Mouse (Mus musculus): Measurements from ENCODE around the gene Pald1. TPM values are rescaled to one million over a fixed set of nuclear protein-coding genes. Genes with fewer than 3 reads are reported as not detected.

The Pald1 gene
- total RNA-seq, 1 experiment = 102 TPM

DNA sequence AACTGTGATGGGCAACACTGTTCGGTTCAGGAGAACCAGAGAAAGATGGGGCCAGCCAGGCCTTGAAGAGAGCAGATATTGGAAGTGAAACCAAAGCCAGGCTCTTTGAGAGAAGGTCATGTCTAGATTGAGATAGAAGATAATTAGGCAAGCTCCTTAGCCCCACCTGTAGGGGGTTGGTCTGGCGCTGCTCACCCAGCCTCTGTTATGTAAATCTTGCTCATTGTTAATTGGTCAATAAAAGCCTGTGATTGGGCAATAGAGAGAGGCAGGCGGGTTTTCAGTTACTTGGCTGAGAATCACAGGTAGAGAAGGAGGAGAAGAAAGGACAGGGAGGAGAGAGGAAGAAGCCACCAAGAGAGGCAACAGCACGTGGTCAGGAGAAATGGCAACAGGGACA, 32.1 kb downstream of the Pald1 start:
- Histone ChIP-seq H3K9me3 (ENCODE audit: control insufficient read depth, insufficient read depth, low read depth, low read length) (no peaks in the 10 kb centered on the region), H3K27ac (ENCODE audit: insufficient read depth, low read depth, low read length, poor library complexity, severe bottlenecking) (0 out of 2 replicates have a peak overlapping the region, but pooled peaks have one; percentile 8), H3K9ac (ENCODE audit: insufficient read depth, low read depth, low read length, poor library complexity, severe bottlenecking) (no peak overlapping the region), H3K36me3 (ENCODE audit: control insufficient read depth, insufficient read depth, low read length, poor library complexity, severe bottlenecking) (peaks cover 76% of the 10 kb centered on the region), H3K4me1 (ENCODE audit: control insufficient read depth in 2 of 2, insufficient read depth in 2 of 2, low read length in 2 of 2, poor library complexity in 1 of 2) (peaks cover 0 to 21% of the 10 kb centered on the region in 2 experiments; a peak in 2 of 4 replicates), H3K4me3 (ENCODE audit: insufficient read depth in 1 of 2, low read depth in 1 of 2, low read length in 2 of 2, poor library complexity in 1 of 2, severe bottlenecking in 1 of 2) (no peak overlapping the region)
- in situ Hi-C loops (cut with MboI; ENCODE audit: low sequenced_read_pairs in 2 of 2, unreplicated experiment in 2 of 2) = no loop called here
- TF ChIP-seq CHD2 (IDR thresholded peaks at IDR 0.05; ENCODE audit: low read depth, low read length) = no peak
- TF ChIP-seq HCFC1 (IDR thresholded peaks at IDR 0.05; ENCODE audit: borderline replicate concordance, insufficient read depth, low read length) = no peak
- TF ChIP-seq ZNF384 (IDR thresholded peaks at IDR 0.05; ENCODE audit: low read depth, low read length) = no peak
- TF ChIP-seq ZC3H11A (IDR thresholded peaks at IDR 0.05; ENCODE audit: borderline replicate concordance, low read depth, low read length) = no peak
- no peak for TF ChIP-seq MAFK (IDR thresholded peaks at IDR 0.05; ENCODE audit: insufficient read depth, low read depth, low read length)
- DNase-seq (ENCODE audit: low read depth, low spot score) = peak; percentile 46

DNA sequence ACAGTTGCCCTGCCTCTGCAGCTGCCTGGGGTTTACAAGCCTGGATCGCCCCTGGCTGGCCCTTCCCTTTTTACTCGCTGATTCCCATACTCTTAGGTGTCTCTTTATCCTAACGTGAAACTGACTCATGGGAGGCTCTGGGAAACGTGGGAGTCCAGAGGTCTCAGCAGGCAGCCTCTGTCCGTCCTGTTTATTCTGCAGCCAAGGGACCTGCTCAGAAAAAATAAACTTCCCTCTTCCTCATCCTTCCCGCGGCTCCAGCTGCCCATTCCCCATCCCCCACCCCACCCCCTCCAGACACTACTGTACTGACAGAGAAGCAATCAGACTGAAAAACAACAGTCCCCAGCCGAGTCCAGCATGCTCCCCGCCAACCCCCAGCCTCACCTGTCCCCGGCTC, 37.0 kb downstream of the Pald1 start:
- H3K27ac ChIP-seq (ENCODE audit: insufficient read depth, low read depth, low read length, poor library complexity, severe bottlenecking) = no peak overlapping the region
- H3K4me1 ChIP-seq (ENCODE audit: control insufficient read depth in 2 of 2, insufficient read depth in 2 of 2, low read length in 2 of 2, poor library complexity in 1 of 2) = peaks cover 2 to 30% of the 10 kb centered on the region in 2 experiments
- no peak for TF ChIP-seq CHD2 (IDR thresholded peaks at IDR 0.05; ENCODE audit: low read depth, low read length)
- TF ChIP-seq HCFC1 (IDR thresholded peaks at IDR 0.05; ENCODE audit: borderline replicate concordance, insufficient read depth, low read length) = no peak
- no peak for TF ChIP-seq MAFK (IDR thresholded peaks at IDR 0.05; ENCODE audit: insufficient read depth, low read depth, low read length)
- TF ChIP-seq ZC3H11A (IDR thresholded peaks at IDR 0.05; ENCODE audit: borderline replicate concordance, low read depth, low read length) = no peak
- no peak for TF ChIP-seq ZNF384 (IDR thresholded peaks at IDR 0.05; ENCODE audit: low read depth, low read length)
- no peak overlapping the region for H3K4me3 ChIP-seq (ENCODE audit: insufficient read depth in 1 of 2, low read depth in 1 of 2, low read length in 2 of 2, poor library complexity in 1 of 2, severe bottlenecking in 1 of 2)
- peaks cover 81% of the 10 kb centered on the region for H3K36me3 ChIP-seq (ENCODE audit: control insufficient read depth, insufficient read depth, low read length, poor library complexity, severe bottlenecking)
- no peak overlapping the region for H3K9ac ChIP-seq (ENCODE audit: insufficient read depth, low read depth, low read length, poor library complexity, severe bottlenecking)
- H3K9me3 ChIP-seq (ENCODE audit: control insufficient read depth, insufficient read depth, low read depth, low read length) = no peaks in the 10 kb centered on the region
- in situ Hi-C loops (cut with MboI; ENCODE audit: low sequenced_read_pairs in 2 of 2, unreplicated experiment in 2 of 2) = no loop called here
- DNase-seq (ENCODE audit: low read depth, low spot score) = no peak

DNA sequence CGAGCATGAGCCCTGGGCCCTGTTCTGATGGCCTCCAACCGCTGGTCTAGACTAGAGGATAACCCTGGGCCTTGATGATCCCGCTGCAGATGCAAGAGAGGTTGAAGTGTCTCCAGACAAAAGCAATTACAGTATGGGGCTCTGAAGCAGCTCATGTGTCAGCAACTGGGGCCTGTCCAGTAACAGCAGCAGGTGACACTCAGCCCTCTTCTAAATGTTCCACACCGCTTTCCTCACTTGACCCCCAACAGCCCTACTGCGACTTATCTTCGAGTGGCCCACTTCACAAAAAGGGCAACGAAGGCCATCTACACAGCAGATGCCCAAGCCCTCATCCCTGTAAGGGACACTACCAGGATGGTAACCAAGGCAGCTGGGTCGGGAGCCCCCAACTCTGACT, 38.2 kb downstream of the Pald1 start:
- Histone ChIP-seq H3K9ac (ENCODE audit: insufficient read depth, low read depth, low read length, poor library complexity, severe bottlenecking) (no peak overlapping the region), H3K4me3 (ENCODE audit: insufficient read depth in 1 of 2, low read depth in 1 of 2, low read length in 2 of 2, poor library complexity in 1 of 2, severe bottlenecking in 1 of 2) (no peak overlapping the region), H3K36me3 (ENCODE audit: control insufficient read depth, insufficient read depth, low read length, poor library complexity, severe bottlenecking) (peaks cover 81% of the 10 kb centered on the region), H3K9me3 (ENCODE audit: control insufficient read depth, insufficient read depth, low read depth, low read length) (no peaks in the 10 kb centered on the region), H3K4me1 (ENCODE audit: control insufficient read depth in 2 of 2, insufficient read depth in 2 of 2, low read length in 2 of 2, poor library complexity in 1 of 2) (peaks cover 2 to 32% of the 10 kb centered on the region in 2 experiments), H3K27ac (ENCODE audit: insufficient read depth, low read depth, low read length, poor library complexity, severe bottlenecking) (no peak overlapping the region)
- TF ChIP-seq ZC3H11A (IDR thresholded peaks at IDR 0.05; ENCODE audit: borderline replicate concordance, low read depth, low read length) = no peak
- no peak for TF ChIP-seq HCFC1 (IDR thresholded peaks at IDR 0.05; ENCODE audit: borderline replicate concordance, insufficient read depth, low read length)
- DNase-seq (ENCODE audit: low read depth, low spot score) = no peak
- in situ Hi-C loops (cut with MboI; ENCODE audit: low sequenced_read_pairs in 2 of 2, unreplicated experiment in 2 of 2) = no loop called here

DNA sequence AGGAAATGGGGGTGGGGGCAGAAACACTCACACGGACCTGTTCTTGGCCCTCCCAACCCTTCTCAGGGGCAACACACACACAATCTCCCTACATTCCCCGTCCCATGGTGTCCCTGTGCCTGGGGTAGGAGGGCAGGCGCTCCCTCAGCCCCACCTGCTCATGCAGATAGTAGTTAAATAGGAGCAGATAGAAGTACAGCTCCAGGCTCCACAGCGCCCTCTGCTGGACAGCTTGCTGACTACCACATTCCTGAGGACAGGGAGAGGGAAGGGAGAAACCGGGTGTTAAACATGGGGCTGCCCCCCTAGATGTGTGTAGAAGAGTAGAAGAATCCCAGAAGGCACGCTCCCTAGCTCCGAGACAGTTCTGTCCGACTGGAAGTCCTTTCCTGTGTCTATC, 39.4 kb downstream of the Pald1 start:
- Histone ChIP-seq H3K9me3 (ENCODE audit: control insufficient read depth, insufficient read depth, low read depth, low read length) (no peaks in the 10 kb centered on the region), H3K27ac (ENCODE audit: insufficient read depth, low read depth, low read length, poor library complexity, severe bottlenecking) (no peak overlapping the region), H3K4me1 (ENCODE audit: control insufficient read depth in 2 of 2, insufficient read depth in 2 of 2, low read length in 2 of 2, poor library complexity in 1 of 2) (peaks cover 2 to 34% of the 10 kb centered on the region in 2 experiments), H3K9ac (ENCODE audit: insufficient read depth, low read depth, low read length, poor library complexity, severe bottlenecking) (no peak overlapping the region), H3K36me3 (ENCODE audit: control insufficient read depth, insufficient read depth, low read length, poor library complexity, severe bottlenecking) (peaks cover 72% of the 10 kb centered on the region), H3K4me3 (ENCODE audit: insufficient read depth in 1 of 2, low read depth in 1 of 2, low read length in 2 of 2, poor library complexity in 1 of 2, severe bottlenecking in 1 of 2) (no peak overlapping the region)
- in situ Hi-C loops (cut with MboI; ENCODE audit: low sequenced_read_pairs in 2 of 2, unreplicated experiment in 2 of 2) = no loop called here
- no peak for TF ChIP-seq HCFC1 (IDR thresholded peaks at IDR 0.05; ENCODE audit: borderline replicate concordance, insufficient read depth, low read length)
- no peak for TF ChIP-seq ZC3H11A (IDR thresholded peaks at IDR 0.05; ENCODE audit: borderline replicate concordance, low read depth, low read length)
- no peak for TF ChIP-seq ZNF384 (IDR thresholded peaks at IDR 0.05; ENCODE audit: low read depth, low read length)
- no peak for TF ChIP-seq MAFK (IDR thresholded peaks at IDR 0.05; ENCODE audit: insufficient read depth, low read depth, low read length)
- TF ChIP-seq CHD2 (IDR thresholded peaks at IDR 0.05; ENCODE audit: low read depth, low read length) = no peak
- peak; percentile 72 for DNase-seq (ENCODE audit: low read depth, low spot score)

DNA sequence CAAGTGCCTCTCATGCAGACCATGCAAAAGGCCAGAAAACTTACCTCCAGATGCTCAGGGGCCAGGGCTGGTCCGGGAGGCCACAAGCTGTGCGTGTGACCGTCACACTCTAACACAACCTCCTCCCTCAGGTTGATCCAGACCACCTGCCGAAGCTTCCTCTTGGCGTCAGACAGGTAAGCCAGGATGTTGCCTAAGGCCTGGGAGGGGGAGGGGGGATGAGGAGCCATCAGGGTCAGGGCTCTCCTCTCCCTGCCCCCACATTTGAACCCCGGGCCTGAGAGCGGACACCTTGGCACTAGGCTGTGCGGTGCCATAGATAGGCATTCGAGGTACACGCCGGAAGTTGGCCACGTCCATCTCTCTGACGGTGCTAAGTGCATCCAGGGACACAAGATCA, 40.6 kb downstream of the Pald1 start:
- TF ChIP-seq HCFC1 (IDR thresholded peaks at IDR 0.05; ENCODE audit: borderline replicate concordance, insufficient read depth, low read length) (no peak), ZC3H11A (IDR thresholded peaks at IDR 0.05; ENCODE audit: borderline replicate concordance, low read depth, low read length) (no peak), CHD2 (IDR thresholded peaks at IDR 0.05; ENCODE audit: low read depth, low read length) (no peak), MAFK (IDR thresholded peaks at IDR 0.05; ENCODE audit: insufficient read depth, low read depth, low read length) (no peak), ZNF384 (IDR thresholded peaks at IDR 0.05; ENCODE audit: low read depth, low read length) (no peak)
- Histone ChIP-seq H3K4me3 (ENCODE audit: insufficient read depth in 1 of 2, low read depth in 1 of 2, low read length in 2 of 2, poor library complexity in 1 of 2, severe bottlenecking in 1 of 2) (no peak overlapping the region), H3K4me1 (ENCODE audit: control insufficient read depth in 2 of 2, insufficient read depth in 2 of 2, low read length in 2 of 2, poor library complexity in 1 of 2) (peaks cover 2 to 34% of the 10 kb centered on the region in 2 experiments), H3K27ac (ENCODE audit: insufficient read depth, low read depth, low read length, poor library complexity, severe bottlenecking) (no peak overlapping the region), H3K9ac (ENCODE audit: insufficient read depth, low read depth, low read length, poor library complexity, severe bottlenecking) (no peak overlapping the region), H3K36me3 (ENCODE audit: control insufficient read depth, insufficient read depth, low read length, poor library complexity, severe bottlenecking) (peaks cover 66% of the 10 kb centered on the region), H3K9me3 (ENCODE audit: control insufficient read depth, insufficient read depth, low read depth, low read length) (no peaks in the 10 kb centered on the region)
- no peak for DNase-seq (ENCODE audit: low read depth, low spot score)
- in situ Hi-C loops (cut with MboI; ENCODE audit: low sequenced_read_pairs in 2 of 2, unreplicated experiment in 2 of 2) = no loop called here

All from ES-E14 (cell line).